Mouse (Mus musculus): ENCODE results near the gene Gm16223.

DNA sequence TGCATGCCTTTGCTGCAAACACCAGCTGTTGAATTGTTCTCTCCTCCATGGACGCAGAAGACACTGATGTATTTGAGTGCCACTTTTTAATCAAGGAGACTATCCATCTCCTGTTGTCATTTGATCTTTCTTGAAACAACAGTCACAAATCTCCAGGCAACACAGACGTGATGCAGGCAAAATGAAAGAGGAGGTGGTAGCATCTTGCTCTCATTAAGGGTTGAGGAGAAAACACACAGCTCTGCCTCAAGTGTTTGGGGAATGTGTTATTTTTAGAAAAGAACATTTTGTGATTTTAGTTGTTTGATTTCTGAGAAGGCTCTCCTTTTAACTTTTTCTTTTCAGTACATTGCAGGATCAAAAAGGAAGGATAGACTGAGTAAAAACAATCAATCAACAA, 107.7 kb downstream of the Gm16223 start:
- TF ChIP-seq CTCF (IDR thresholded peaks at IDR 0.05; ENCODE audit: insufficient read depth, low read depth, low read length) (no peak), POLR2A (IDR thresholded peaks at IDR 0.05; ENCODE audit: insufficient read depth, low read depth, low read length) (no peak)

Data from olfactory bulb, adult 2 months (tissue).